Mouse (Mus musculus): ENCODE measurements around the gene Atg16l2.

Atg16l2 gene

DNA sequence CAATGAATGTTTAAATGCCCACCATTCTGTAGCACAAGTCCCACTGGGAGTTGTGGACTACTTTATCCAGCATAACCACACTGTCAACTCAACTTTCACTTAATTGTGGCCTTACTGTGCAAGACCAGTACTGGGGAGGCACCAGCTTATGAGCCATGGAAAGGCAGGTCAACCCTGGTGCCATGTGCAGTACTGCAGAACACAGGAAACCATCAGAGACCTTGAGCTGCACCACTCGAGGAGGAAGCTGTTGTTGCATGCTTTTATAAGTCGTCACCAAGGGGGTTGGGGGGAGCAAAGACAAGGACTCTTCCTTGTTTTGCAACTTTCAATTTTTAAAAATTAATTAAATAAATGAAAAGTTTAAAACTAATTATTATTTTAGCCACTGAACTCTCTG, 49.0 kb downstream of the Atg16l2 start:
- Histone ChIP-seq H3K27me3 (ENCODE audit: control insufficient read depth, insufficient read depth, low read length, poor library complexity, severe bottlenecking) (no peaks in the 10 kb centered on the region), H3K36me3 (ENCODE audit: control insufficient read depth, insufficient read depth, low read length, poor library complexity, severe bottlenecking) (peaks cover 19% of the 10 kb centered on the region)
- DNase-seq (ENCODE audit: low read depth, low spot score) = peak; percentile 53

GRCm38 (mm10) chr7:101249173-101249572, 52.9 kb downstream of the Atg16l2 start:
- no peaks in the 10 kb centered on the region for H3K27me3 ChIP-seq (ENCODE audit: control insufficient read depth, insufficient read depth, low read length, poor library complexity, severe bottlenecking)
- DNase-seq (ENCODE audit: low read depth, low spot score) = no peak

DNA sequence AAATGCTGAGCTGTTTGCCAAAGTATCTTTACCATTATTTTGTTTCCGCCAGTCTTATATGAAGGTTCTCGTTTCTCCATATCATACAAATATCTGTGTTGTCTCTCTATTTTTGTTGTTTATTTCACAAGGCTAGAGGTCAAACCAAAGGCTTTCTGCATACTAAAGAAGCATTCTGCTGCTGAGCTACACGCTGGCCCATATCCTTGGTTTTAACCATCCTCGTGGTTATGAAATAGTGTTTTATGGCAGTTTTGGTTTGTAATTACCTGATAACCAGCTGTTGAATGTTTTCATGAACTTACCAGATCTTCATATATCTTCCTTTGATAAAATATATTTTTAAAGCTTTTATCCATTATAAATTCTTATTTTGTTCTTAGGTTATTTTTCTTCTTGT, 53.3 kb downstream of the Atg16l2 start:
- Histone ChIP-seq H3K27me3 (ENCODE audit: control insufficient read depth, insufficient read depth, low read length, poor library complexity, severe bottlenecking) (no peaks in the 10 kb centered on the region), H3K36me3 (ENCODE audit: control insufficient read depth, insufficient read depth, low read length, poor library complexity, severe bottlenecking) (peaks cover 26% of the 10 kb centered on the region)
- DNase-seq (ENCODE audit: low read depth, low spot score) = no peak

More at GRCm38 (mm10) chr7:101249173-101249572, 52.9 kb downstream of the Atg16l2 start:
- peaks cover 24% of the 10 kb centered on the region for H3K36me3 ChIP-seq (ENCODE audit: control insufficient read depth, insufficient read depth, low read length, poor library complexity, severe bottlenecking)

- H3K36me3 ChIP-seq (ENCODE audit: control insufficient read depth, insufficient read depth, low read length, poor library complexity, severe bottlenecking) = peaks cover 19% of the 10 kb centered on the region
- no peaks in the 10 kb centered on the region for H3K27me3 ChIP-seq (ENCODE audit: control insufficient read depth, insufficient read depth, low read length, poor library complexity, severe bottlenecking)
- DNase-seq (ENCODE audit: low read depth, low spot score) = no peak
Measured at GRCm38 (mm10) chr7:101236712-101237473, 65.2 kb downstream of the Atg16l2 start.

DNA sequence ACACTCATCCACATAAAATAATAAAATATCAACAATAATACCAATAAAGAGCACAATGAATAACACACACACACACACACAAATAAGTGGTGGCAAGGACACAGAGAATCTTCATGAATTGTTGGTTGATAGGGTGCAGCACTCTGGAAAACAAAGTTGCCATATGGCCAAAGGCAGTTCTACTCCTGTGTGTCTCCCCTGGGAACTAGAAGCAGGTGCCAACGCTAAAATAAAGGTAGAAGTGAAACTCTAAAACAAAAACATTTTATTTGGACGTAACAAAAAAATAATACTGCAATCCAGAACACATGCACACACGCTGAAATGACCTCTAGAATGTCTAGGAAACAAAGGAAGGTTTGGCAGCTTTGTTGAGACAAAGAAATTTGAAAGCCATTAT, 69.3 kb downstream of the Atg16l2 start:
- no peaks in the 10 kb centered on the region for H3K27me3 ChIP-seq (ENCODE audit: control insufficient read depth, insufficient read depth, low read length, poor library complexity, severe bottlenecking)
- DNase-seq (ENCODE audit: low read depth, low spot score) = peak; percentile 53
- H3K36me3 ChIP-seq (ENCODE audit: control insufficient read depth, insufficient read depth, low read length, poor library complexity, severe bottlenecking) = peaks cover 7% of the 10 kb centered on the region; the same call in 1 of the 2 replicates

GRCm38 (mm10) chr7:101231458-101231857, 70.6 kb downstream of the Atg16l2 start:
- peak; percentile 78 for DNase-seq (ENCODE audit: low read depth, low spot score)
- Histone ChIP-seq H3K27me3 (ENCODE audit: control insufficient read depth, insufficient read depth, low read length, poor library complexity, severe bottlenecking) (no peaks in the 10 kb centered on the region), H3K36me3 (ENCODE audit: control insufficient read depth, insufficient read depth, low read length, poor library complexity, severe bottlenecking) (peaks cover 5% of the 10 kb centered on the region; the same call in 1 of the 2 replicates)

DNA sequence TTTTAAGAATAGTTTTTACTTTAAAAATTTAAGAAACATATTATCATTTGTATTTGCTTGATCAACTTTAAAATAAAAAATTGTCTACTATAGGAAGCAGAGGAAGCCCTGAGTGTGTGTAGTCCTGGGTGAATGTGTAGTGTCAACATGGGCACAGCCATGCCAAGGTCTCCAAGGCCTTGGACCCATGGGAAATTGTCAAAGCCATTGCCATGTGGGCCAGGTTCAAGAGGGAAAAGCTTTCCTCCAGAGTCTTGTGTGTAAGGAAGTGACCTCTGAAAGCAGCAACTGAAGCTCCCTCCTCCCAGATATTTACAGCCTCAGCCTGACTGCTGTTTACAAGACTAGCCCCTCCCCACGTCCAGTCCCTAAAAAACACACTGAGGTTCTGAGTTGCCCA, 72.7 kb downstream of the Atg16l2 start:
- H3K27me3 ChIP-seq (ENCODE audit: control insufficient read depth, insufficient read depth, low read length, poor library complexity, severe bottlenecking) = no peaks in the 10 kb centered on the region
- peaks cover 2% of the 10 kb centered on the region; the same call in 1 of the 2 replicates for H3K36me3 ChIP-seq (ENCODE audit: control insufficient read depth, insufficient read depth, low read length, poor library complexity, severe bottlenecking)
- DNase-seq (ENCODE audit: low read depth, low spot score) = no peak

DNA sequence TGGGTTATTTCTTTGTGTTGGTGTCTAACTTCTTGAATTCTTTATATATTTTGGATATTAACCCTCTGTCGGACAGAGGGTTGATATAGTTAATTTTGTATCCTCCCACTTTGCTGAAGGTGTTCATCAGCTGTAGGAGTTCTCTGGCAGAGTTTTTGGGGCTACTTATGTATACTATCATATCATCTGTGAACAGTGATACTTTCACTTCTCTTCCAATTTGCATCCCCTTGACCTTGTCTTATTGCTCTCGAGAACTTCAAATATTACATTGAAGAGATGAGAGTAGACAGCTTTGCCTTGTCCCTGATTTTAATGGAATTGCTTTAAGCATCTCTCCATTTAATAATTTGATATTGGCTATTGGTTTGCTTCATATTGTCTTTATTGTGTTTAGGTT, 78.5 kb downstream of the Atg16l2 start:
- peaks cover 2% of the 10 kb centered on the region; the same call in 1 of the 2 replicates for H3K36me3 ChIP-seq (ENCODE audit: control insufficient read depth, insufficient read depth, low read length, poor library complexity, severe bottlenecking)
- DNase-seq (ENCODE audit: low read depth, low spot score) = peak; percentile 64
- no peaks in the 10 kb centered on the region for H3K27me3 ChIP-seq (ENCODE audit: control insufficient read depth, insufficient read depth, low read length, poor library complexity, severe bottlenecking)

- DNase-seq (ENCODE audit: low read depth, low spot score) = no peak
- Histone ChIP-seq H3K27me3 (ENCODE audit: control insufficient read depth, insufficient read depth, low read length, poor library complexity, severe bottlenecking) (no peaks in the 10 kb centered on the region), H3K36me3 (ENCODE audit: control insufficient read depth, insufficient read depth, low read length, poor library complexity, severe bottlenecking) (peaks cover 5% of the 10 kb centered on the region)
Measured at GRCm38 (mm10) chr7:101216724-101217123, 85.3 kb downstream of the Atg16l2 start.

DNA sequence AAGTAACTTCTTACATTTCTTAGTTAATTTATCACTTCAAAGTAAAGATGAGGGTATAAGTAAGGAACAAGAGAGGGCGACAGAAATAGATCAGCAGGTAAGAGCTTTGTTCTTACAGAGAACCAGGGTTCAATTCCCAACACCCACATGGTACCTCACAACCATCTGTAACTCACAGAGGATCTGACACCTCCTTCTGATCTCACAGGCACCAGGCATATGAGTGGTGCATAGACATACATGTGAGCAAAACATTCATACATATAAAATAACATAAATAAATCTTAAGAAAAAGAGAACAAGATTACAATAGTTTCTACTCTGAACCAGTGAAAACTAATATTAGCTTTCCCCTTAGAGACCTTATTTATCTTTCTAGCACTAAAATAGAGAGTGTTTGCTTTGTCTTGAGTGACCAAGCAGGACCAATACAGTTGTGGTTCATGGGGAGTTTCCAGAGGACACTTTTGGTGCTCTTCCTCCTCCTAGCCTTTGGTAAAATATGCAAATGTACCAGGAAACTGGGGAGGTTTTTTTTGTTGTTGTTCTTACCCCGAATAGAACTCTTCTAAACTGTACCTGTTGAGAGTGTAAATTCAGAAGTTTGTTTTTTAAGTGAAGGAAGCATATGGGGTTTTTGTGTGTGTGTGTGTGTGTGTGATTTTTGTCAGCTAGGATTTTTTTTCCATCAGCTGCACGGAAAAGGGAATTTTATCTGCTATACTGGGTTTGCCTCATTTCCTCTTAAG, 88.4 kb downstream of the Atg16l2 start:
- DNase-seq (ENCODE audit: low read depth, low spot score) = peak; percentile 87

More for the DNA sequence above, 88.4 kb downstream of the Atg16l2 start:
- no peaks in the 10 kb centered on the region for H3K27me3 ChIP-seq (ENCODE audit: control insufficient read depth, insufficient read depth, low read length, poor library complexity, severe bottlenecking)
- H3K36me3 ChIP-seq (ENCODE audit: control insufficient read depth, insufficient read depth, low read length, poor library complexity, severe bottlenecking) = peaks cover 5% of the 10 kb centered on the region
